Mouse (Mus musculus): ENCODE data around the gene Mnt.

GRCm38 (mm10) chr11:74868046-74868760 is 37.5 kb downstream of the Mnt start:
- TF ChIP-seq CTCF (IDR thresholded peaks at IDR 0.05; ENCODE audit: extremely low read depth, insufficient read depth, low read length) (no peak), POLR2A (IDR thresholded peaks at IDR 0.05; ENCODE audit: extremely low read depth, insufficient read depth, low read length) (no peak)

Data from cortical plate, adult 2 months (tissue).